Mouse (Mus musculus) liver, postnatal 0 days (tissue): ENCODE measurements around the gene Vwa7. TPM values are rescaled to one million over a fixed set of nuclear protein-coding genes. Genes with fewer than 3 reads are reported as not detected.

Experiments
- ATAC-seq: fragments of 200-750 bp; cut with Nextera tagmentation; 2 replicates; pipeline ENCODE4 v1.8.0; 2017; ENCODE audit warnings: mild to moderate bottlenecking, moderate library complexity
- DNase-seq: peaks from one replicate; pipeline ENCODE4 v3.0.0-alpha.2; 2016
- H3K27ac ChIP-seq: fragments of 300-500 bp; sonication (generic); 2 replicates; pipeline ENCODE4 v1.5.1; 2014; ENCODE audit warnings: antibody characterized with exemption, moderate library complexity, mild to moderate bottlenecking, low read depth
- H3K27me3 ChIP-seq: fragments of 300-500 bp; sonication (generic); 2 replicates; pipeline ENCODE4 v1.6.1; 2014; ENCODE audit warnings: low read length, control low read depth, mixed read lengths; ENCODE audit not compliant: insufficient read depth
- H3K36me3 ChIP-seq: fragments of 300-500 bp; sonication (generic); replicated peaks from 2 replicates; pipeline ENCODE4 v1.6.1; 2014; ENCODE audit warnings: mild to moderate bottlenecking, control low read depth, low read length, moderate library complexity, mixed read lengths; ENCODE audit not compliant: insufficient read depth
- H3K4me1 ChIP-seq: fragments of 300-500 bp; sonication (generic); 2 replicates; pipeline ENCODE4 v1.6.1; 2014; ENCODE audit warnings: antibody characterized with exemption, mild to moderate bottlenecking, control low read depth; ENCODE audit not compliant: insufficient read depth
- H3K4me2 ChIP-seq: fragments of 300-500 bp; sonication (generic); 2 replicates; pipeline ENCODE4 v1.6.1; 2014; ENCODE audit warnings: low read depth, mild to moderate bottlenecking, low read length, moderate library complexity, mixed read lengths
- H3K4me3 ChIP-seq: fragments of 300-500 bp; sonication (generic); 2 replicates; pipeline ENCODE4 v1.5.1; 2014; ENCODE audit warnings: low read depth, low read length
- H3K9ac ChIP-seq: fragments of 300-500 bp; sonication (generic); replicated peaks from 2 replicates; pipeline ENCODE4 v1.6.1; 2014; ENCODE audit warnings: mild to moderate bottlenecking, moderate library complexity
- H3K9me3 ChIP-seq: fragments of 300-500 bp; sonication (generic); 2 replicates; pipeline ENCODE4 v1.6.1; 2016; ENCODE audit warnings: mild to moderate bottlenecking, control low read depth, low read length, mixed read lengths
- CTCF ChIP-seq: sonication (generic); IDR thresholded peaks from 2 replicates; pipeline ENCODE4 v1.5.1; 2016; ENCODE audit warnings: antibody characterized with exemption, low read depth
- EP300 ChIP-seq: IDR thresholded peaks from 2 replicates; pipeline ENCODE4 v1.6.1; 2016; ENCODE audit warnings: antibody characterized with exemption, low read depth, mild to moderate bottlenecking
- WGBS: fragments of 180-500 bp; shearing (Covaris S2); extraction: QIAGEN DNeasy Blood & Tissue Kit; methylation state at CpG from one replicate; pipeline ENCODE4 v1.1.7; 2014; ENCODE audit not compliant: insufficient replicate concordance; 5-methylcytosine and 5-hydroxymethylcytosine counted together
- polyA plus RNA-seq: library from polyadenylated mRNA; unstranded; fragments of >200 nt; fragmentation: Nextera tagmentation; extraction: Ambion mirVana; gene quantifications from 2 replicates; pipeline ENCODE4 v1.2.1, GENCODE M21; 2015

Vwa7 gene
- polyA plus RNA-seq, 1 experiment from 2014 or later = 0.12 TPM

GRCm38 (mm10) chr17:35058316-35058715, 41.9 kb downstream of the Vwa7 start:
- no peak for ATAC-seq
- Histone ChIP-seq H3K4me1 (peaks cover 19% of the 10 kb centered on the region), H3K9ac (no peak overlapping the region), H3K9me3 (no peaks in the 10 kb centered on the region), H3K27me3 (peaks cover 3% of the 10 kb centered on the region; the same call in 1 of the 2 replicates), H3K27ac (no peak overlapping the region), H3K36me3 (peaks cover 50% of the 10 kb centered on the region), H3K4me3 (no peak overlapping the region), H3K4me2 (no peak overlapping the region)
- WGBS = 66% methylated on average over 9 of the region's 9 CpGs
- no peak for TF ChIP-seq CTCF
- no peak for TF ChIP-seq EP300
- no peak for DNase-seq

GRCm38 (mm10) chr17:35058911-35059892, 42.8 kb downstream of the Vwa7 start, which contains the start of gene Ddah2:
Gene Ddah2 (plus strand): TSS chr17:35059035.
- peaks cover 19% of the 10 kb centered on the region for H3K4me1 ChIP-seq

GRCm38 (mm10) chr17:35060071-35060470, 43.7 kb downstream of the Vwa7 start:
- no peak for TF ChIP-seq CTCF
- no peak for TF ChIP-seq EP300
- DNase-seq = no peak
- no peak for ATAC-seq
- WGBS = 46% methylated on average over 14 of the region's 14 CpGs
- Histone ChIP-seq H3K9ac (peak overlapping the region; percentile 64), H3K36me3 (peaks cover 35% of the 10 kb centered on the region), H3K4me3 (peak overlapping the region; percentile 59), H3K9me3 (no peaks in the 10 kb centered on the region), H3K27ac (no peak overlapping the region), H3K4me1 (peaks cover 23% of the 10 kb centered on the region), H3K4me2 (peak overlapping the region; percentile 96), H3K27me3 (peaks cover 19% of the 10 kb centered on the region)

More at GRCm38 (mm10) chr17:35058911-35059892, 42.8 kb downstream of the Vwa7 start, which contains the start of gene Ddah2:
- TF ChIP-seq EP300 (no peak), CTCF (peak; percentile 91)
- Histone ChIP-seq H3K9ac (peak within 1 kb of the TSS; percentile 64), H3K9me3 (no peaks in the 10 kb centered on the region), H3K4me2 (peak within 1 kb of the TSS; percentile 96), H3K27me3 (peaks cover 11% of the 10 kb centered on the region), H3K4me3 (peak within 1 kb of the TSS; percentile 59), H3K27ac (peak within 1 kb of the TSS; percentile 77), H3K36me3 (peaks cover 43% of the 10 kb centered on the region)
- ATAC-seq (peak; percentile 80), DNase-seq (peak; percentile 89)
- WGBS = 1% methylated on average over 57 of the region's 57 CpGs

DNA sequence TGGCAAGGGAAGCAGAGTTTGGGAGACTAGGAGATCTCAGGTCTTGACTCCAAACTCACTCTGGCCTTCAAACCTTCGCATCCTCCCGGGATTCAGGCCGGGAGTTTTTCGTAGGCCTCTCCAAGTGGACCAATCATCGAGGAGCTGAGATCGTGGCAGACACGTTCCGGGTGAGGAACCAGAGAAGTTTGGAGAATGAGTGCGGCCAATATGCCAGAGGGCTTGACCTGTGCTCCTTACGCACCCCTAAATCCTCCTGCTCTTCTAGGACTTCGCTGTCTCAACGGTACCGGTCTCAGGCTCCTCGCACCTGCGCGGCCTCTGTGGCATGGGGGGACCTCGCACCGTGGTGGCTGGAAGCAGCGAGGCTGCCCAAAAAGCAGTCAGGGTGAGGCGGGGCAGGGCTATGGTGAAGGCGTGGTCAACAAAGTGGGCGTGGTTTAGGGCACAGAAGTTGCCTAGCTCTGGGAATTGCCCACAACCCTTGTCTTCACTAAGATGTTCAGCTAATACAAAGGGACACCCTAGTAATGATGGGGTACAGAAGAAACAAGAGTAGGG, 44.4 kb downstream of the Vwa7 start:
- no peak for TF ChIP-seq CTCF
- TF ChIP-seq EP300 = no peak
- Histone ChIP-seq H3K4me2 (no peak overlapping the region), H3K27ac (no peak overlapping the region), H3K9me3 (no peaks in the 10 kb centered on the region), H3K27me3 (peaks cover 27% of the 10 kb centered on the region), H3K4me3 (no peak overlapping the region), H3K9ac (0 out of 2 replicates have a peak overlapping the region, but pooled peaks have one; percentile 30), H3K36me3 (peaks cover 28% of the 10 kb centered on the region), H3K4me1 (peaks cover 30% of the 10 kb centered on the region)
- no peak for ATAC-seq
- peak; percentile 61 for DNase-seq
- WGBS = 70% methylated on average over 22 of the region's 22 CpGs

GRCm38 (mm10) chr17:35061299-35061698, 44.9 kb downstream of the Vwa7 start:
- TF ChIP-seq CTCF (no peak), EP300 (no peak)
- ATAC-seq (no peak), DNase-seq (no peak)
- no peak overlapping the region for H3K4me2 ChIP-seq
- no peak overlapping the region for H3K4me3 ChIP-seq
- H3K4me1 ChIP-seq = peaks cover 32% of the 10 kb centered on the region
- no peak overlapping the region for H3K27ac ChIP-seq
- no peak overlapping the region for H3K9ac ChIP-seq
- peaks cover 32% of the 10 kb centered on the region for H3K27me3 ChIP-seq
- 84% methylated on average over 8 of the region's 8 CpGs for WGBS
- peaks cover 23% of the 10 kb centered on the region for H3K36me3 ChIP-seq
- no peaks in the 10 kb centered on the region for H3K9me3 ChIP-seq

- Histone ChIP-seq H3K4me1 (peaks cover 32% of the 10 kb centered on the region), H3K4me2 (no peak overlapping the region), H3K9ac (no peak overlapping the region), H3K4me3 (no peak overlapping the region), H3K9me3 (no peaks in the 10 kb centered on the region), H3K36me3 (peaks cover 7% of the 10 kb centered on the region; the same call in 1 of the 2 replicates), H3K27ac (no peak overlapping the region), H3K27me3 (peaks cover 49% of the 10 kb centered on the region)
- WGBS = 90% methylated on average over 3 of the region's 3 CpGs
- DNase-seq (no peak), ATAC-seq (no peak)
- no peak for TF ChIP-seq CTCF
- TF ChIP-seq EP300 = no peak
These were observed 47.1 kb downstream of the Vwa7 start for GRCm38 (mm10) chr17:35063466-35063865.
